Mouse (Mus musculus) forelimb bud, embryonic 11.5 days (tissue): Measurements from ENCODE around the gene Tlx2.

Source experiments
- DNase-seq: peaks from one replicate; pipeline ENCODE4 v3.0.0-alpha.2; 2012; ENCODE audit warnings: low read depth, low spot score

Gene Tlx2

GRCm38 (mm10) chr6:83023786-83024185, 46.3 kb downstream of the Tlx2 start:
- no peak for DNase-seq

GRCm38 (mm10) chr6:83023008-83023407, 47.1 kb downstream of the Tlx2 start:
- no peak for DNase-seq

- no peak for DNase-seq
Observed at GRCm38 (mm10) chr6:83020836-83021593, 49.1 kb downstream of the Tlx2 start.

- DNase-seq, result no peak
Observed at GRCm38 (mm10) chr6:83020121-83020520, 50.0 kb downstream of the Tlx2 start.

- no peak for DNase-seq
Observed at GRCm38 (mm10) chr6:83019044-83019443, 51.0 kb downstream of the Tlx2 start.
